Mouse (Mus musculus) cortical plate, adult 2 months (tissue): ENCODE data around the gene Sumo1.

Experiments
- CTCF ChIP-seq: fragments of 200-500 bp; IDR thresholded peaks from 2 replicates; pipeline ENCODE4 v1.5.1; 2011; ENCODE audit warnings: mild to moderate bottlenecking, control low read depth, low read length; ENCODE audit not compliant: insufficient read depth; ENCODE audit errors: extremely low read depth
- POLR2A ChIP-seq: fragments of 200-500 bp; IDR thresholded peaks from 2 replicates; pipeline ENCODE4 v1.6.1; 2011; ENCODE audit warnings: mild to moderate bottlenecking, low read length, control low read depth; ENCODE audit not compliant: insufficient read depth; ENCODE audit errors: extremely low read depth

DNA sequence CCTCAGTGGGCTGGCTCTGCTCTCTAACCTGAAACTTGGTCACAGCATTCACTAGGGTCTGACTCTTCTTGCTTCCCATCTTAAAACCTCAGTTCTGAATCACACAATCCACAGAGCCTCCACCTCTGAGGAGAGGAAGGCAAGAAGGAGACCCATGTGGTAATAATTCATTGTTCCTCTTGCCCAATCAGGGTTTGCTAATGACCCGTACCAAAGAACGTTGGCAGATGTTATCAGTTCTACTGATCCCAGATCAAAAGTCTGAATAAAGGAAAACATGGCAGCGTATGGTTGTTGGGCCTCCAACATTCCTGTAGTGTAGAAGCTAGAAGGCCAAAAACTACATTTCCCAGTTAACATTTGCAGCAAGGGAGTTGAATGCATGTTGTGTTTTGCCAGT lies 99.1 kb downstream of the Sumo1 start:
- TF ChIP-seq CTCF (no peak), POLR2A (no peak)
